17 mouse cellular contexts compared by ENCODE assay signal in the genomic region with DNA sequence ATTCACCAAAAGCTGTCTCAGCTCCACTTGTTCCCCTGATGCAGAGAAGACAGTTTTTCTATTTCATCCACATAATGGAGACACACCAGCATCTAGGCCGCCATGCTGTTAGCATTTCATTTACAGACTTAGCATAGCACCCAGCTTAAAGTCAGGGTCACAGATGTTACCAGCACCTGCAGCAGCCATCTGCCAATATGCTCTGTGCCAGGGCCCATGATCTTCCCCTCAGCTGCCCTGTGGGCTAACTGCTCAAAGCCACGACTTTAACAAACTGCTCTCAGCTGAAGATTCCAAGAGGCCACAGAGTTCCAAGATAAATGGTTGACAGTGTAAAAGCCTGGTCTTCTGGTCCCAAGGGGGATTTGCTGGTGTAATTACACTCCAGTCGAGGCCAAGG.
DNase-seq lines count a peak whose midpoint lies in the region; ATAC-seq lines count a peak whose summit lies in the region.
"Had no signal": no experiment of that assay in that cellular context is flagged by ENCODE, and none has a peak within 500 bp of the region (broad histone marks: within the 10 kb centered on the region; RNA-seq: fewer than 3 reads in every experiment).

No protein-coding gene starts in this region.

- H3K9me3 ChIP-seq in forebrain, embryonic 12.5 days = no peaks in the 10 kb centered on the region
- H3K9me3 ChIP-seq in forebrain, embryonic 11.5 days (ENCODE audit: control insufficient read depth, low read length) = no peaks in the 10 kb centered on the region; the same call in 1 of the 2 replicates
- peaks cover under 1% of the 10 kb centered on the region; the same call in 1 of the 2 replicates for H3K9me3 ChIP-seq in midbrain, embryonic 11.5 days (ENCODE audit: control insufficient read depth, low read length)
- H3K9me3 ChIP-seq in midbrain, embryonic 15.5 days = no peaks in the 10 kb centered on the region
- H3K9me3 ChIP-seq in hindbrain, embryonic 16.5 days (ENCODE audit: control insufficient read depth, low read length) = peaks cover 3% of the 10 kb centered on the region; the same call in 1 of the 2 replicates
- H3K9me3 ChIP-seq: embryonic facial prominence, embryonic 15.5 days; megakaryocyte, embryonic 14.5 days; neural tube, embryonic 15.5 days had no signal

- no peak overlapping the region for H3K4me3 ChIP-seq in forebrain, embryonic 12.5 days (replicated peaks)
- H3K4me3 ChIP-seq in forebrain, embryonic 11.5 days (ENCODE audit: low read depth, low read length) = no peak overlapping the region
- H3K4me3 ChIP-seq in midbrain, embryonic 11.5 days (ENCODE audit: low read depth, low read length) = no peak overlapping the region
- no peak overlapping the region for H3K4me3 ChIP-seq in midbrain, embryonic 15.5 days
- no peak overlapping the region for H3K4me3 ChIP-seq in hindbrain, embryonic 16.5 days (ENCODE audit: low read length)
- H3K4me3 ChIP-seq: embryonic facial prominence, embryonic 15.5 days; megakaryocyte, embryonic 14.5 days; neural tube, embryonic 15.5 days had no signal

- H3K36me3 ChIP-seq in forebrain, embryonic 12.5 days (replicated peaks) = peaks cover 5% of the 10 kb centered on the region; the same call in 1 of the 2 replicates
- H3K36me3 ChIP-seq in forebrain, embryonic 11.5 days (ENCODE audit: control insufficient read depth, insufficient read depth, low read length) = no peaks in the 10 kb centered on the region
- H3K36me3 ChIP-seq in midbrain, embryonic 11.5 days (ENCODE audit: control insufficient read depth, insufficient read depth, low read length) = peaks cover under 1% of the 10 kb centered on the region; the same call in 1 of the 2 replicates
- H3K36me3 ChIP-seq in midbrain, embryonic 15.5 days (replicated peaks) = no peaks in the 10 kb centered on the region
- no peaks in the 10 kb centered on the region for H3K36me3 ChIP-seq in hindbrain, embryonic 16.5 days (ENCODE audit: control insufficient read depth, insufficient read depth, low read length)
- H3K36me3 ChIP-seq: neural tube, embryonic 15.5 days had no signal

- DNase-seq in forebrain, embryonic 11.5 days (ENCODE audit: low spot score) = no peak
- DNase-seq in midbrain, embryonic 11.5 days (ENCODE audit: low spot score, missing footprints) = no peak
- peak; percentile 61 for DNase-seq in thymus, postnatal 25 days
- no peak for DNase-seq in urinary bladder, postnatal 25 days (ENCODE audit: low spot score)
- DNase-seq: adrenal gland, postnatal 14 days; B cell, adult 2 months; heart, postnatal 10 days; lung, embryonic 14.5 days had no signal

- H3K27ac ChIP-seq in forebrain, embryonic 12.5 days = peak overlapping the region; percentile 22; the same call in 1 of the 2 replicates
- H3K27ac ChIP-seq in forebrain, embryonic 11.5 days (ENCODE audit: low read depth, low read length) = no peak overlapping the region
- H3K27ac ChIP-seq in midbrain, embryonic 11.5 days (ENCODE audit: low read depth, low read length) = no peak overlapping the region
- no peak overlapping the region for H3K27ac ChIP-seq in midbrain, embryonic 15.5 days
- H3K27ac ChIP-seq in hindbrain, embryonic 16.5 days (ENCODE audit: low read depth, low read length) = no peak overlapping the region
- H3K27ac ChIP-seq: embryonic facial prominence, embryonic 15.5 days; kidney, postnatal 0 days; neural tube, embryonic 15.5 days had no signal

- 53% methylated on average over 3 of the region's 3 CpGs for WGBS in forebrain, embryonic 12.5 days
- 65% methylated on average over 3 of the region's 3 CpGs for WGBS in forebrain, embryonic 11.5 days
- WGBS in midbrain, embryonic 11.5 days = 66% methylated on average over 3 of the region's 3 CpGs
- 57% methylated on average over 3 of the region's 3 CpGs for WGBS in midbrain, embryonic 15.5 days
- WGBS in hindbrain, embryonic 16.5 days = 33% methylated on average over 3 of the region's 3 CpGs

- no peak for ATAC-seq in forebrain, embryonic 12.5 days (ENCODE audit: low FRiP score)
- ATAC-seq in forebrain, embryonic 11.5 days (replicated peaks; ENCODE audit: low FRiP score) = no peak
- ATAC-seq in midbrain, embryonic 11.5 days (ENCODE audit: low FRiP score) = no peak
- ATAC-seq in midbrain, embryonic 15.5 days (replicated peaks) = no peak
- peak; percentile 26; the same call in 1 of the 2 replicates for ATAC-seq in hindbrain, embryonic 16.5 days
- no peak for ATAC-seq in megakaryocyte progenitor cell, adult 5-6 weeks (replicated peaks; ENCODE audit: poor library complexity)
- ATAC-seq: intestine, embryonic 16.5 days had no signal

- no peaks in the 10 kb centered on the region for H3K27me3 ChIP-seq in forebrain, embryonic 12.5 days
- no peaks in the 10 kb centered on the region for H3K27me3 ChIP-seq in forebrain, embryonic 11.5 days (ENCODE audit: control insufficient read depth, insufficient read depth, low read length)
- no peaks in the 10 kb centered on the region for H3K27me3 ChIP-seq in midbrain, embryonic 11.5 days (ENCODE audit: control insufficient read depth, insufficient read depth, low read length)
- H3K27me3 ChIP-seq in midbrain, embryonic 15.5 days (replicated peaks) = no peaks in the 10 kb centered on the region
- no peaks in the 10 kb centered on the region for H3K27me3 ChIP-seq in hindbrain, embryonic 16.5 days (replicated peaks; ENCODE audit: control insufficient read depth, insufficient read depth, low read length)
- H3K27me3 ChIP-seq: embryonic facial prominence, embryonic 15.5 days; megakaryocyte, embryonic 14.5 days; neural tube, embryonic 15.5 days had no signal

- peaks cover 52% of the 10 kb centered on the region for H3K4me1 ChIP-seq in forebrain, embryonic 12.5 days
- peaks cover 3% of the 10 kb centered on the region for H3K4me1 ChIP-seq in forebrain, embryonic 11.5 days (replicated peaks; ENCODE audit: control insufficient read depth, insufficient read depth, low read length)
- H3K4me1 ChIP-seq in midbrain, embryonic 11.5 days (ENCODE audit: control insufficient read depth, insufficient read depth, low read length) = peaks cover 18% of the 10 kb centered on the region
- H3K4me1 ChIP-seq in midbrain, embryonic 15.5 days = peaks cover 28% of the 10 kb centered on the region
- peaks cover 15% of the 10 kb centered on the region for H3K4me1 ChIP-seq in hindbrain, embryonic 16.5 days (ENCODE audit: control insufficient read depth, insufficient read depth, low read depth, low read length)

- no peak overlapping the region for H3K4me2 ChIP-seq in forebrain, embryonic 12.5 days
- no peak overlapping the region for H3K4me2 ChIP-seq in forebrain, embryonic 11.5 days (ENCODE audit: low read depth, low read length, severe bottlenecking)
- H3K4me2 ChIP-seq in midbrain, embryonic 11.5 days = no peak overlapping the region
- H3K4me2 ChIP-seq in midbrain, embryonic 15.5 days = no peak overlapping the region
- H3K4me2 ChIP-seq in hindbrain, embryonic 16.5 days (ENCODE audit: low read length) = no peak overlapping the region
- H3K4me2 ChIP-seq: embryonic facial prominence, embryonic 15.5 days; lung, embryonic 14.5 days; neural tube, embryonic 15.5 days had no signal

- no peak overlapping the region for H3K9ac ChIP-seq in forebrain, embryonic 12.5 days
- no peak overlapping the region for H3K9ac ChIP-seq in forebrain, embryonic 11.5 days (ENCODE audit: low read length)
- 0 out of 2 replicates have a peak overlapping the region, but pooled peaks have one; percentile 5 for H3K9ac ChIP-seq in midbrain, embryonic 11.5 days (ENCODE audit: low read length)
- no peak overlapping the region for H3K9ac ChIP-seq in midbrain, embryonic 15.5 days
- no peak overlapping the region for H3K9ac ChIP-seq in hindbrain, embryonic 16.5 days (ENCODE audit: low read depth, low read length)
- H3K9ac ChIP-seq: embryonic facial prominence, embryonic 15.5 days; lung, embryonic 14.5 days; neural tube, embryonic 15.5 days had no signal
